Mouse (Mus musculus) embryo, embryonic 11 days (tissue): ENCODE data around the gene E4f1.
"Not testable (repeated sequence)": the region's sequence is repeated elsewhere in the genome, so short reads cannot be mapped to it uniquely, and the experiment has no call there.

ENCODE experiments used
- DNase-seq: peaks from one replicate; pipeline ENCODE4 v3.0.0-alpha.2; 2015

Gene E4f1

DNA sequence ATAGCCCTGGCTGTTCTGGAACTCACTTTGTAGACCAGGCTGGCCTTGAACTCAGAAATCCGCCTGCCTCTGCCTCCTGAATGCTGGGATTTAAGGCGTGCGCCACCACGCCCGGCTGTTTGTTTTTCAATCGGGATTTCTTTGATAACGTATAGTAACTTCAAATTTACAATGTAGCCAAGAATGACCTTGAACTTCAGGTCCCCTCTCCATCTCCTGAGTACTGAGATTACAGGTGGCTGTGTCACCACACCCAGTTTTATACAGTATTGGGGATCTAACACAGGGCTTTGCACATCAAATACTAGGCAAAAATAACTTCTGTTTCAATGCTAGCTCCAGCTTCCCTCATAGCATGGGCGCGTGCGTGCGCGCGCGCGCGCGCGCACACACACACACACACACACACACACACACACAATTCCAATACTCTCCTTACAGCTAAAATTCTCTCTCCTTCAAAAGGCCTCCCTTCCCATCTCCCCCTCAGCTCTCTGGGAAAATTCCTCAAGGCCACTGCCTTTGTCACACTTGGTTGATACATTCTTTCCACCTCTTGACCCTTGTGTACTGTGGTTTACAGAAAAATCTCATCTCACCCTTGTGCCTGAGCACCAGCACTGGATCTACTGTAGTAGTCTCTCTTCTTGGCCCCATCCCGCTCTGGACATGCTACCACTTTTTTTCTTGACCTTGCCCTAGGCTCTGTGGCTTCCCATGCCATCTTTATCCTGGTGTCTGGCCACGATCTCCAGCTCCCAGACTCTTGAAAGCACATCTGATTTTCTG lies 11.1 kb upstream of the E4f1 start:
- DNase-seq, result no peak

DNA sequence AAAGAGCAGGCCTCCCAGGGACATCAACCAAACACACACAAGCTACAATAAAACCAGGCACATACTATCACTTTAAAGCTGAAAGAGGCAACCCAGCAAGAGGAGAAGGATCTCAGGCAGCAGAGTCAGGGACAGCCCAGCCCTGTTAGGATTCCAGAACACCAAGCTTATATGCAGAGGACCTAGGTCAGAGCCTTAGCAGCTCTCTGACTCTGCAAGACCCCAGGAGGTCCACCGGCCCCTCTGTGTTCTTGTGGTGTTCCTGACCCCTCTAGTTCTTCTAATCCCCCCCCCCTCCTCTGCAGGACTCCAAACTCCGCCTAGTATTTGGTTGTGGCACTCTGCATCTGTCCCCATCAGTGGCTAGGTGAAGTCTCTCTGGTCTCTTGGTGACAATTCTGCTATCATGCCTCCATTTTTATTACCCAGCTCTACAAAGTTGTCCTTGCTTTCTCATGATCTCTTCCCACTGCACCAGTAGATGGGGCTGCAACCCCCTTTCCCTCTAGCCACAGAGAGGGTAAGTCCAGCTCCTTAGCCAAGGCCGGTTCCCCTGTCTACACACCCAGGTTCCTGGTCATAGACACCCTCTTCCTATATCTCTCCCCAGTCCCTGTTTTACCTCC lies 10.2 kb upstream of the E4f1 start:
- DNase-seq, result no peak

DNA sequence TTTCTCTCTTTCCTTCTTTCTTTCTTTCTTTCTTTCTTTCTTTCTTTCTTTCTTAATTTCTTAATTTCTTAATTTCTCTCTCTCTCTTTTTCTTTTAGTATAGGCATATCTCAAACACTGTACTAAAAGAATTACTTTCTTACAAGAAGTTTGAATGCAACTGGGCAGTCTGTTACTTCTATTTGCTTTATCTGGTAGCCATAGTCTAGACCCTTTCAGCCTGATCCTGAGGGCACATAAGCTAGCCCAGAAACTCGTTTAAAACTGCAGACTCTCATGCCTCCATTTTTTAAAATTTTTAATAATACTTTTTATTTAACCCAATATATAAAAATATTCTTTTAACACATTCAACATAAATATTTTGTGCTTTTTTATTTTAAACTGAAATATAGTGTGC lies 9.3 kb upstream of the E4f1 start:
- DNase-seq, result no peak

DNA sequence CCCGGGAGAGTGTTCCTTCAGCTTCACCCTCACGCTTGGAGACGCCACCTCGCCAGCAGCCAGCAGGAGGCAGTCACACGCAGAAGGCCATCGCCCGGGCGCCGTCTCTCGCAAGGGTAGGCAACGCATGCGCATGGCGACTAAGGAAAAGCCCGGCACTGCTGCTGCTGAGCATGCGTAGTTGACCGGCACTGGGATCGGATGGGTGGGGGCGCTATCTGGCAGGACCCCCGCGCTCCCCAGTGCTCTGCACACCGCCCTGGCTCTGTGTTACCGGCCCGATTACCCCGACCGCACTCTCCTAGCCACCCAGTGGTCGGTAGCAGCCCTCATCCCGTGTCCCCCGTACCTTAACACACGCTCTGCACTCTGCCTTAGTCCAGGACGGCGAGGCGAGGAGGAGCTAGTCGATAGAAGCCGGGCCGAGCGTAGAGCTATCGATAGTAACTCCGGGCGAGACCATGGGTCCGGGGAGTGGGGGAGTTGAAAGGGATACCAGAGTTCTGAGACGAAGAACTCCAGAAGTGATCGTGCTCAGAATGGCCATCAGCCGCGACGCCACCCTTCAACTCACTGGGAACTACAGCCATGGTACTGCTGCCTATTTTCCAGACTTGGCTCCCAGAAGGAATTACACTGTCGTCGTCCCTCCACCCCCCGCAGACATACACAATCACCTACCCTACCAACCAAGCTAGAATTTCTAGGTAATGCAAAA lies 8.7 kb upstream of the E4f1 start, which contains the start of gene Mlst8:
Mlst8 (minus strand) TSS at position 416 of the 718 bp plus-strand sequence.
- peak; percentile 98 for DNase-seq

DNA sequence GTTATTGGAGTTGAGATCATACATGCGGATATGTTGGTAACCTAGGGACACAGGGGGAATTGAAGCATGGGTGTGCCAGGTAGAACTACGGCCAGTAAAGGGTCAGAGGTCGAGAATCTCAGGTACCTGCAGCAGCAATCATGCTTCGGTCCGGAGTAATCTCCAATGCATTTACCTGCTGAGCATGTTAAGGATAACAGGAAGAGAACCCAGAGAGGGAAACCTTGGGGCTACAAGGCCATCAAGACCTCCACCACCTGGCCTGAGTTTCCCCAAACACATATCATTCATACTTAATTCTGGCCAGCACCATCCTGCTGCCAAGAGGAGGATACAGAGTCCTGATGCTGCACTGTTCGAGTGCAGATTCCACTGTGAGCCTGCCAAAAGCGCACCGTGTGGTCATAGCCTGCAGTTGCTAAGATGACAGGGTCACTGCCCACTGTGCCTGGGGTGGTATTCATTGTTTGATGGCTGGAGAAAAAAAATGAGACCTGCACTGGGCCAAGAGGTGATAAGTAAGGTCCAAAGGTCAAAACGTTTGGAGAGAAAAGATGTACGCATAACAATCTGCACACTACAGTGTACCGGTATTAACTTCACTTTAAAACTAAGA lies 8.0 kb upstream of the E4f1 start:
- DNase-seq, result no peak

DNA sequence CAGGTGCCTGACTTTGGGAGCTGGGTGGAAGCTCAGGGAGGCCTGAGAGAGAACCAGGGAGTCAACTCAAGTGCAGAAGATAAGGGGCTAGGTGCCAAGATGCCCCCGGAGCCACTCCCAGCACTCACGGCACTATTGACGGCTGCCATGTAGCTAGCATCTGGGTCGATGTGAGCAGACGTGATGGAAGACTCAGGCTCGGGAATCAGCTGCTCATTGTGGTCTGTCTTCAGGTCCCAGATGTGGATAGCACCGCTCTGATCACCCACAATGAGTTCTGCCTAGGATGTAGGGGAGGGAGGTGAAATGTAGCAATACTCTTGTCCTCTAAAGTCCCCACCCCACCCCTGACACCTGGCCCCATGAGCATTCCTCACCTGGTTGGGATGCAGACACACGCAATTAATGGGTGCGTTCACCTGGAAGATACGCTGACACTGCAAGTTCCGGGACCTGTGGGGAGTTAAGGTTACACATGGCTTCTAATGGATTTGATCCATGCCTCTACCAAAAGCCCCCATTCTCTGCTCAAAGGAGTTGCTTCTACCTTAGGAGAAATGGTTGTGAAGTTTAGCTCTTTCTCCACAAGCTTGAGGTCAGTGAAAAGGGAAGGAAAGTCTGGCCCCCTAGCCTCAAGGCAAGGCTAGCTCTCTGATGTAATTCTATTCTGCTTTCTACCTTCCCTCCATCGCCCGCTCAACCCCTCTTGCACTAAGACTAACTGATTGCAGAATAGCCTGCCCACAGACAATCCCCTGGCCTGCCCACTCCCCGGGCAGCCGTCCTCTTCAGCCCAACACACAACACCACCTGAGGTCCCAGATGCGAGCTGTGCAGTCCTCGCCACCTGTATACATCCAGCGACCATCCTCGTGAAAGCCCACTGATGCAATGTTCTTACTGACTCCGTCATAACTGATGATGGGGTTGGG lies 7.2 kb upstream of the E4f1 start:
- no peak for DNase-seq

DNA sequence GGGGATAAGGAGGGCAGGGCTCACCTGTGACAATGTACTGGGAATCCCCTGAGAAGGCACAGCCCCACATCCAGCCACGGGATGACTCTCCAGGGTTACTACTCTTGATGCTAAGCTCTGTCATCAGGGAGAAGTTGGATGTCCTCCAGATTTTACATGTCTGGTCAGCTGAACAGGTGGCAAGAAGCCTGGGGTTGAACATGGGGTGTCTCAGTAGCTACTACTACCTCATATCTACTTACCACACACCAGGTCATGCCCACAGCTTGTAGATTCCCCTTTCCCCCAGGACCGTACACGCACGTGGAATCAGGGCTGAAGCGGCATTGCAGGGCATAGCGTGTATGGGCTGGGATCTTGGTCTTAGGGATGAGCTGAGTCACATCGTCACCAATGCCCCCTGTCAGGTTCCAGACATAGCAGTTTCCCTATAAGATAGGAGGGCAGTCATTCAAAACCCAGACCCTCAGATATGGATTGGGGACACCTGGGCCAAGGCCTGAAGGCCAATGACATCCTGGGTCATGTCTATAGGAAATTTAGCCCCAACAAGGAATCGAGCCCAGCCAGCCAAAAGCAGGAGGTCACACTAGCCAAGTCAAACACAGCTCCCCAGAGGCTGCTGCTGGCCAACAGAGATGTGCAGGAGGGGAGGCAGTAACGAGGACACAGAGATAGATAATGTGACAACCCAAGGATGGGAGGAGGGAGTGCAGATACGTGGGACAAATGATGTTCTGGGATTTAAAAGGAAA lies 6.1 kb upstream of the E4f1 start:
- DNase-seq, result no peak

DNA sequence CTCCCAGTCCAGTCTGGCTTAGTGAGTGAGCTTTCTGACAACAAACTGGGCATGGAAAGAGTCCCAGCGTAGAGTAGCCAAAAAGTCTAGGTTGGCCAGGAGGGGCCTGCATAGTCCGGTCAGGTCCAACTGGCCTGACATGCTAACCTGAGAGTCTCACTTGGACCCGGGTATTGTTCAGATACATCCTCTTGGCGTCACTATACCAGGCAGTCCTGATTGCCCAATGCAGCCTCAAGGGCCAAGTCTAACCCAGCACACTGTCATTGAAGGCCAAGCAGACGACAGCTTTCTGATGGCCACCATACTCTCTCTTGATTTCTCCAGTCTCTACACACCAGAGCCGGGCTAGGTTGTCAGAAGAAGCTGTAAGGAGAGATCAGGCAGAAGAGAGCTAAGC lies 5.5 kb upstream of the E4f1 start:
- no peak for DNase-seq

DNA sequence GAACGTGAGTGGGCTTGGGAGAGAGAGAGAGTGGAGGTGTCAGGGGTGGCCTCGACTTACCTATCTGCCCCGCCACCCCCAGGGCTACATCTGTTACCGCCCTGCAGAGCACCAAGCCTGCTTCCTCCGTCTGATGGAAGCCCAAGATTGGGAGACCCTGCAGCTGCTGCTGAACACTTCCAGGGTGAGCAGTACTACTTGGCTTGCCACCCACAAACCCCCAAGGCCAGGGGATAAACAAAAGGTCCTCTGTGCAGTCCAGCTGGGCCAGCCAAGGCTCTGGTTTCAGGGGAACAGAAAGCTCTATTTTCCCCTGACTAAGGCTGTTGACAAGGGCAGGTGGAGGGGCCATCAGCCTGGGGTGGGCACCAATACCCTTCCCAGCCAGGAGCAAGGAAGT lies 4.4 kb upstream of the E4f1 start:
- no peak for DNase-seq

DNA sequence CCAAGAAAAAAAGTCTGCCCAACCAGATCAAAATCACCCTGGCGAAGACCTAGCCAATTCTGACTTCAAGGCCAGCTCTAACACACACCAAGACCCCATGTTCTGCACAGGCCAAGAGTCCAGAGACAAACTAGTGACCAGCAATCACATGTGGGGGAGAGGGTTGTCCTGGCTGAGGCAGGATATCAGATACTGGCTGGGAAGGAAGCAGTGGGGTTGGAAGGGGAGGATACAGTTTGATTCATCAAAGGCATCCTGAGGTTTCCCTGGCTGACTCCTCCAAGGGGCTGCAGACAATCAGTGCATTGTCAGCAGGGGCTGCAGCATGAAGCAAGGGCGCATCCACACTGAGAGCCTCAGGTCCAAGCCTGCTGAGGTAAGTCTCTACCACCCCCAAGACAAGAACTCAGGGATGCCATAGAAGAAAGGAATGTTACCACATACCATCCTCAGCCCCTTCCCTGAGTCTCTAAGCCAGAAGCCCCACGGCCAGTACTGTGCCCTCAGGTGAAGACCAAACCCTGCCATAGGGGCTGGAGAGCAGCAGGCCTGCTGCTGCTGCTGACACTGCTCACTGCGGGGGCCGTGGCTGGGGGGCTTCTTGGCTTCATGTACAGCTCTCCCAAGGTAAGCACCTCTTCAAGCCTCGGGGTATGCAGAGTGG lies 3.6 kb upstream of the E4f1 start, which contains the start of gene Bricd5:
Bricd5 (plus strand) TSS at position 273 of the 664 bp plus-strand sequence.
- DNase-seq, result no peak

DNA sequence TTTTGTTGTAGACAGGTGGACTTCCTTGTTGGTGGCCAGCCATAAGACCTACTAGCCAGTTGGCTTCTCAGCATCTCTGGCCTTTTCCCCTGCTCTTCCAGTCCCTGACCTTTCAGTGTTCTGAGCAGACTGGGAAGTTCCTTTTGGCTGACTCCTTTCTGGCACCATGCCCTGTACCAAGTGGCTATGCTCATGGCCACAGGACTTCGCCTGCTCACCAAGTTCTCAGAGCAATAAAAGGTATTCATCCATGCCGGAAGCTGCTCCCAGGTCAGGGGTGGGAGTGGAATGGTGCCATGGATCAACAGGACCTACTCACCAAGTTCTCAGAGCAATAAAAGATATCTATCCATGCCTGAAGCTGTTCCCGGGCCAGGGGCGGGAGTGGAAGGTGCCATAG lies 2.4 kb upstream of the E4f1 start:
- DNase-seq, result no peak

DNA sequence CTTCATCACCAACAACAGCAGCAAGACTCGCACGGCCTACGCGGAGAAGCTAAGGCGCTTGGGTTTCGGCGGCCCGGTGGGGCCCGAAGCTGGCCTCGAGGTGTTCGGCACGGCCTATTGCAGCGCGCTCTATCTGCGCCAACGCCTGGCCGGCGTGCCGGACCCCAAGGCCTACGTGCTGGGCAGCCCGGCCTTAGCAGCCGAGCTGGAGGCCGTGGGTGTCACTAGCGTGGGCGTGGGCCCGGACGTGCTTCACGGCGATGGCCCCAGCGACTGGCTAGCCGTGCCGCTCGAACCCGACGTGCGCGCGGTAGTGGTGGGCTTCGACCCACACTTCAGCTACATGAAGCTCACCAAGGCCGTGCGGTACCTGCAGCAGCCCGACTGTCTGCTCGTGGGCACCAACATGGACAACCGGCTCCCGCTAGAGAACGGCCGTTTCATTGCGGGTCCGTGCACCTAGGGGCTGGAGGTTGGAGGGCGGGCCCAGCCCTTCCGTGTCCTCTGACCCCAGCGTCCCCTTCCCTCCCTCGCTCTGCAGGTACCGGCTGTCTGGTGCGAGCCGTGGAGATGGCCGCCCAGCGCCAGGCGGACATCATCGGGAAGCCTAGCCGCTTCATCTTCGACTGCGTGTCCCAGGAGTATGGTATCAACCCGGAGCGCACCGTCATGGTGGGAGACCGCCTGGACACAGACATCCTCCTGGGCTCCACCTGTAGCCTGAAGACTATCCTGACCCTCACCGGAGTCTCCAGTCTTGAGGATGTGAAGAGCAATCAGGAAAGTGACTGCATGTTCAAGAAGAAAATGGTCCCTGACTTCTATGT lies 801 bp upstream of the E4f1 start:
- peak; percentile 60 for DNase-seq

DNA sequence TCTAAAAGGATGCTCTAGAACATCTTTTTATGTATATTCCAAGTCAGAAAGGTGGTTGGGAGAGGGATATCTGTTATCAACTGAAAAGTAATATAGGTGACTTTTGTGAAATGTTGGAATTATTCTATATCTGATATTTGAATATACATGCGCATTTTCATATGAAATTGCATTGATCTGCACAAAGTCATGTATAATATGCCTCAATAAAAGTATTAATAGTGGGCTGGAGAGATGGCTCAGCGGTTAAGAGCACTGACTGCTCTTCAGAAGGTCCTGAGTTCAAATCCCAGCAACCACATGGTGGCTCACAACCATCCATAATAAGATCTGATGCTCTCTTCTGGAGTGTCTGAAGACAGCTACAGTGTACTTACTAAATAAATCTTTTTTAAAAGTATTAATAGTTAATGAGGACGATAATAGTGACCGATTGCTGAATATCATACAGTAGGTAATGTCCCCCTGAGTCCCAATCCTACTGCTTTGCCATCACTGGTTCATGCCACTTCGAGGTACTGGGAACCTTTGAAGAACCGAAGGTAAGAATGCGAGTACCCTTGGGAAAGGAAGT lies 690 bp downstream of the E4f1 start:
- DNase-seq, result no peak

DNA sequence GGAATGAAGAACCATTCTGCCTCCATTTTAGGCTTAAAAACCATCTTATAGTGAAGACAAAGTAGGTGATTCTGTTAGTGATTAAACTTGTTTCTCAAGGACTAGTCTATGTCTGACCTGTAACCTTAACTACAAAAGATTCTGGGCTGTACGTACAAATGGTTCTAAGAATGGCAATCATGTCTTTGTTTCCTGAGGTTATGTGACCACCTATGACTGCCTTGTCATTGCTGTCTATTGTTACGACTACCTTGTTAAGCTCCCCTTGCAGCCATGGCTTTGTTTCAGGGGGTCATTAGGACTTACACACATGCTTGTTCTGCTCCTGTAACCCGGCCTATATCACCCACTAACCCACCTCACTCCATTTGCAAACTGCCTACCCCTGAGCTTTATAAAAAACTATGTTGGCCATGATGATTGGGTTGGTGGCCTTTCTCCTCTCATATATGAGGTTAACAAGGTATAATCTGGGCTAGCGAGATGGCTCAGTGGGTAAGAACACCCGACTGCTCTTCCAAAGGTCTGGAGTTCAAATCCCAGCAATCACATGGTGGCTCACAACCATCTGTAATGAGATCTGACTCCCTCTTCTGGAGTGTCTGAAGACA lies 1.4 kb downstream of the E4f1 start:
- no peak for DNase-seq

DNA sequence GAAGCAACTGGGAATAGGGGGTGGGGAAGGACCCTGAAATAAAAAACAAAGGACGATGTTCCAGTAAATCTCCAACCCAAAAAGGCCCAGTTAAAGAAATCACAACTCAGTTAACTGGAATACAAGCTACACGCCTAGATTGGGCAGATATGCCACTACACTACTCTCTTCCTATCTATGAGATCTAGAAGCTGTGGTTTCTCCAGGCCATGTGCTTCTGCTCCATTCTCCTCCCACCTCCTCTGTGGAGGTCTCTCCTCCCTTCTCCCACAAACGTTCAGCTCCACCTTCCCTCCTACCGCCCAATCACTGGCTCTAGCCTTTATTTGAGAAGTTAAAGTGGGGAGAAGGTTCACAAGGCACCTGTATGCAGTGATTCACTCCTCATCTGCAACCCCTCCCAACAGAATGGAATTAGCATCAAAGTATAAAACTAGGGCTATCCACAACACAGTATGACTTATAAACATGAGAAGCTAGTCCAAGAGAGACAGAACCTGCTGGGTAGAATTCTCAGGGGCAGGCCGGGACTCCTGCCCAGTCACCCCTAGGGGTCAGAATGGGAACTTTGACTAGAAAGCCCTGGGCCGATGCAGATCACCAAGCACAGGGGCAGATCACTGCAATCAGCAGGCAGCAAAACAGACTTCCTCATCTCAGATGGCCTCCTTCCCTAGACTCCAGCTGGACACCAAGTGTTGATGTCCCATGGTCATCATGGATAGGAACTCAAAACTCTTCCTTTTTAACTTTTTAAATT lies 6.6 kb downstream of the E4f1 start:
- DNase-seq, result no peak

DNA sequence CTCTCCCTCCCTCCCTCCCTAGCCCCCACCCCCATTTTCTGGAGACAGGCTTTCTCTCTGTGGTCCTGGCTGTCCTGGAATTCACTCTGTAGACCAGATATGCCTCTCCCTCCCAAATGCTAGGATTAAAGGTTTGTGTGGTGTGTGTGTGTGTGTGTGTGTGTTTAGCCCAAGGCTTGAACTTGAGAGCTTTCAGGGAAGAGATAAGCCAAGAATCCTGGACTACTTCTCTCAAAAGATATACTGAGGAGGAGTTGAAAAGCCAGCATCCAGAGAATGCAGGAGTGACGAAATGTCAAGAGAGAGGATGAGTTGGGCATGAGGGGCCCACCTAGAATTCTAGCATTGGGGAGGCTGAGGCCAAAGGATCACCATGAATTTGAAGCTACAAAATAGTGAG lies 7.2 kb downstream of the E4f1 start:
- DNase-seq, result no peak

DNA sequence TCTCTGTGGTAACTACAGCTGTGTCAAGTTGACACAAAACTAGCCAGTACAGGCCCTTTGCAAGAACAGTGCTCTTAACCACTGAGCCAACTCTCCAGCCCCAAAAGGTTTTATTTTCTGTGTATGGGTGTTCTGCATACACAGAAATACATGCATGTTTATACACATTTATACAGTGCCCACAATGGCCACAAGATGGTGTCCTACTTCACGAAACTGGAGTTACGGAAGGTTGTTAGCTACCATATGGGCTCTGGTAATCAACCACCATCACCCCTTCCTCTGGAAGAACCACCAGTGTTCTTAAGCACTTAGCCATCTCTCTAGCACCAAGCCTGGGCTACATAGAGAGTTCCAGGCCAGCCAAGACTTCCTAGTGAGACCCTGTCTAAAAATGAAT lies 8.5 kb downstream of the E4f1 start:
- DNase-seq, result peak; percentile 59

DNA sequence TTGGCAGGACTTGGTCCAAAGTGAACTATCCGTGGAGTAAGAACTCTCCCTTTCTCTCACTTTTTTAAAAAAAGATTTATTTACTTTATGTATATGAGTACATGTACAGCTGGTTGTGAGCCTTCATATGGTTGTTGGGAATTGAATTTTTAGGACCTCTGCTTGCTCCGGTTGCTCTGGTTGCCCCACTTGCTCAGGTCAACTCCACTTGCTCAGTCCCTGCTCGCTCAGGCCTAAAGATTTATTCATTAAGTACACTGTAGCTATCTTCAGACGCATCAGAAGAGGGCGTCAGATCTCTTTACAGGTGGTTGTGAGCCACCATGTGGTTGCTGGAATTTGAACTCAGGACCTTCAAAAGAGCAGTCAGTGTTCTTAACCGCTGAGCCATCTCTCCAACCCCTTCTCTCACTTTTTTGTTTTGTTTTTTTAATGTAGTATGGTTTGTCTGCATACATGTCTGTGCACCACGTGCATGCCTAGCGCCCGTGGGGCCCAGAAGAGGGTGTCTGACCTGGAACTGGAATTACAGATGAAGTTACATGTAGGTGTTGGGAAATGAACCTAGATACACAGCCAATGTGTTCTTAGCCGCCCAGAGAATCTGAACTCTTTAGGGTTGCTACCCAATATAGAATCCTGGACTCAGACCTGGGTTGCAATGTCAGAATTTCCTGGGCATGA lies 14.4 kb downstream of the E4f1 start:
- DNase-seq, result not testable (repeated sequence)
